In the genomic region with DNA sequence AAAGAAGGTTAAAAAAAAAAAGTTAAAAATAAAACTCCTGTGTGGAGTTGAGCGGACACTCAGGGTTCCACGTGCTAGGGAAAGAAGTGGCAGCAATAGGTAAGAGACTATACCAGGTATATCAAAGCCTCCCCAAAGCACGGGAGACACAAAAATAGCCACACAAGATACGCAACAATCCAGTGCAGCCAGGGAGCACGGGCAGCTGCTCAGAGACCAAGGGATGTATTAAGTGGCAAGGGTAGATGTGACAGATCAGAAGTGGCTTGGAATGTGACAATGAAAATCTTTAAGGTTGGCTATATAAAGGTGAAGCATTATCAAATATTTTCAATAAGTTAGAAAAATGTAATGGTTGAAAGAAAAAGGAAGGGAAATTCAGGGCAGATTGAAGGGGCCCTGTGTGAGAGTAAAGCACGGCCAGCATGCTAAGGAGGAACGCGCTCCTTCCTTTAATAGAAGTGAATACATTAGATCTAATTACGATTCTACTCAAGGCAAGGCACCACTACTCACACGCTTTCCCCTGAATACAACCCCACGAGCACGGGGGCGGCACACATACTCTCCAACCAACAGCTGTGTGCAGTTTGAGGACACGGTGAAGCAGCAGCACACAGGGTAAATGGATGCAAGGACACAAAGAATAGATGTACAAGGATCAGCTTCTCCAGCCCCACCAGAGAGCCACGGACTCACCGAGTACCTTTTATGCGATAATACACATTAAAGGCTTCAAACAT, we compare ENCODE assay signal across 13 mouse cellular contexts. TPM values are rescaled to one million over a fixed set of nuclear protein-coding genes. Genes with fewer than 3 reads are reported as not detected.
DNase-seq lines count a peak whose midpoint lies in the region; ATAC-seq and TF ChIP-seq lines count a peak whose summit lies in the region.
"Had no signal": no experiment of that assay in that cellular context is flagged by ENCODE, and none has a peak within 500 bp of the region (broad histone marks: within the 10 kb centered on the region; RNA-seq: fewer than 3 reads in every experiment).

No protein-coding gene starts in this region.

- no peak for TF ChIP-seq POLR2A in brain, embryonic 14.5 days (IDR thresholded peaks at IDR 0.05; ENCODE audit: borderline replicate concordance, extremely low read depth, insufficient read depth, insufficient read length, poor library complexity, severe bottlenecking)

- H3K9ac ChIP-seq in midbrain, embryonic 16.5 days (ENCODE audit: low read depth, low read length): no peak overlapping the region
- no peak overlapping the region for H3K9ac ChIP-seq in heart, embryonic 11.5 days (ENCODE audit: low read depth, low read length)
- H3K9ac ChIP-seq: heart, embryonic 15.5 days; liver, embryonic 14.5 days had no signal

- no peak overlapping the region for H3K4me3 ChIP-seq in midbrain, embryonic 16.5 days (ENCODE audit: low read depth, low read length)
- H3K4me3 ChIP-seq in heart, embryonic 11.5 days (ENCODE audit: low read depth, low read length): no peak overlapping the region
- H3K4me3 ChIP-seq: heart, embryonic 15.5 days; megakaryocyte, embryonic 14.5 days had no signal

- H3K36me3 ChIP-seq in midbrain, embryonic 16.5 days (ENCODE audit: control insufficient read depth, insufficient read depth, low read length): peaks cover 2% of the 10 kb centered on the region; the same call in 1 of the 2 replicates
- H3K36me3 ChIP-seq in heart, embryonic 11.5 days (ENCODE audit: control insufficient read depth, insufficient read depth, low read length): no peaks in the 10 kb centered on the region
- H3K36me3 ChIP-seq: heart, embryonic 15.5 days had no signal

- H3K4me2 ChIP-seq in midbrain, embryonic 16.5 days (ENCODE audit: low read length): no peak overlapping the region
- no peak overlapping the region for H3K4me2 ChIP-seq in heart, embryonic 11.5 days
- H3K4me2 ChIP-seq: heart, embryonic 15.5 days had no signal

- DNase-seq in brain, embryonic 14.5 days (ENCODE audit: low read depth): peak; percentile 86
- DNase-seq in frontal cortex, adult 2 months (ENCODE audit: extremely low spot score in 1 of 2, low spot score in 1 of 2): peak; percentile 58 to 75
- DNase-seq in layer of hippocampus, postnatal 36 days: peak; percentile 40 to 43
- DNase-seq in T-cell, adult 2 months (ENCODE audit: low spot score): no peak
- no peak for DNase-seq in retina, embryonic 14.5 days (ENCODE audit: low spot score)
- no peak for DNase-seq in adrenal gland, postnatal 14 days
- DNase-seq: kidney, adult 8-10 months had no signal

- no peak for TF ChIP-seq CTCF in brain, embryonic 14.5 days (IDR thresholded peaks at IDR 0.05; ENCODE audit: borderline replicate concordance, extremely low read depth, insufficient read depth, insufficient read length)

- no peaks in the 10 kb centered on the region for H3K27me3 ChIP-seq in midbrain, embryonic 16.5 days (ENCODE audit: control insufficient read depth, insufficient read depth, low read depth, low read length)
- H3K27me3 ChIP-seq in heart, embryonic 11.5 days (ENCODE audit: control insufficient read depth, insufficient read depth, low read length): no peaks in the 10 kb centered on the region
- H3K27me3 ChIP-seq: heart, embryonic 15.5 days; megakaryocyte, embryonic 14.5 days had no signal

- no peaks in the 10 kb centered on the region for H3K4me1 ChIP-seq in midbrain, embryonic 16.5 days (ENCODE audit: control insufficient read depth, insufficient read depth, low read length)
- H3K4me1 ChIP-seq in heart, embryonic 11.5 days (ENCODE audit: control insufficient read depth, insufficient read depth, low read length): no peaks in the 10 kb centered on the region
- H3K4me1 ChIP-seq: heart, embryonic 15.5 days; megakaryocyte, embryonic 14.5 days had no signal

- ATAC-seq in midbrain, embryonic 16.5 days: peak; percentile 94
- ATAC-seq in heart, embryonic 11.5 days (replicated peaks; ENCODE audit: insufficient number of reproducible peaks, low FRiP score, low TSS enrichment): no peak
- ATAC-seq: CD4-positive, CD25-positive, alpha-beta regulatory T cell, adult 4 months had no signal

- 52% methylated on average over 17 of the region's 17 CpGs for WGBS in midbrain, embryonic 16.5 days
- 85% methylated on average over 17 of the region's 17 CpGs for WGBS in heart, embryonic 11.5 days (ENCODE audit: insufficient replicate concordance)

- no peaks in the 10 kb centered on the region for H3K9me3 ChIP-seq in midbrain, embryonic 16.5 days (replicated peaks; ENCODE audit: control insufficient read depth, low read length, poor library complexity, severe bottlenecking)
- no peaks in the 10 kb centered on the region for H3K9me3 ChIP-seq in heart, embryonic 11.5 days (replicated peaks; ENCODE audit: control insufficient read depth, low read length)
- H3K9me3 ChIP-seq: heart, embryonic 15.5 days; megakaryocyte, embryonic 14.5 days had no signal

- peak overlapping the region; percentile 48; the same call in 1 of the 2 replicates for H3K27ac ChIP-seq in midbrain, embryonic 16.5 days (ENCODE audit: low read length)
- H3K27ac ChIP-seq in heart, embryonic 11.5 days (ENCODE audit: low read depth, low read length): no peak overlapping the region
- H3K27ac ChIP-seq: heart, embryonic 15.5 days; liver, embryonic 14.5 days had no signal

RNA-seq across cellular contexts. Expression of gene Ccdc59, which starts 52.0 kb away (rescaled TPM):
- 22.7 and 25.2 TPM in 2 replicates for polyA plus RNA-seq in brain, embryonic 14.5 days (2012; rRNA removed)
- polyA plus RNA-seq in frontal cortex, adult 2 months (2012; rRNA removed): 24.1 and 26.9 TPM in 2 replicates
- 10 to 100 TPM; 17.0 to 22.6 TPM for total RNA-seq in layer of hippocampus, postnatal 36 days (2021)
- 40.3 and 46.8 TPM in 2 replicates for polyA plus RNA-seq in midbrain, embryonic 16.5 days (2015; fragmentation: Nextera tagmentation; extraction: Ambion mirVana)
- polyA plus RNA-seq in heart, embryonic 11.5 days (2014; fragmentation: Nextera tagmentation; extraction: Ambion mirVana): 39.3 and 43.5 TPM in 2 replicates
- 17.4 and 20.0 TPM in 2 replicates for total RNA-seq in adrenal gland, postnatal 14 days (2021)

RNA-seq across cellular contexts. Expression of gene Mettl25, which starts 52.3 kb away (rescaled TPM):
- 16.4 and 16.5 TPM in 2 replicates for polyA plus RNA-seq in brain, embryonic 14.5 days (2012; rRNA removed)
- polyA plus RNA-seq in frontal cortex, adult 2 months (2012; rRNA removed): 11.8 and 12.0 TPM in 2 replicates
- total RNA-seq in layer of hippocampus, postnatal 36 days (2021): 1 to 10 TPM; 6.2 to 7.7 TPM
- 15.5 and 15.8 TPM in 2 replicates for polyA plus RNA-seq in midbrain, embryonic 16.5 days (2015; fragmentation: Nextera tagmentation; extraction: Ambion mirVana)
- polyA plus RNA-seq in heart, embryonic 11.5 days (2014; fragmentation: Nextera tagmentation; extraction: Ambion mirVana): 9.0 and 12.4 TPM in 2 replicates
- total RNA-seq in adrenal gland, postnatal 14 days (2021): 8.3 and 10.7 TPM in 2 replicates

Comparison
In these comparisons a context has a peak if more than half of its experiments do, and no peak if none do; other contexts are left out.
1. DNase-seq: peak in brain, embryonic 14.5 days (single experiment), frontal cortex, adult 2 months (2 of 2) and layer of hippocampus, postnatal 36 days (2 of 2); none in T-cell, adult 2 months (single experiment), retina, embryonic 14.5 days (single experiment) and adrenal gland, postnatal 14 days (single experiment).